Mouse (Mus musculus) bone marrow, adult 2 months (tissue): ENCODE results near the gene March8.

Experiments used
- CTCF ChIP-seq: fragments of 200-500 bp; IDR thresholded peaks from 2 replicates; pipeline ENCODE4 v1.5.1; 2011; ENCODE audit warnings: low read length, control low read depth; ENCODE audit not compliant: control insufficient read depth, insufficient read depth
- POLR2A ChIP-seq: fragments of 200-500 bp; IDR thresholded peaks from 2 replicates; pipeline ENCODE4 v1.6.1; 2011; ENCODE audit warnings: low read depth, mild to moderate bottlenecking, control low read depth, low read length, borderline replicate concordance; ENCODE audit not compliant: control insufficient read depth

DNA sequence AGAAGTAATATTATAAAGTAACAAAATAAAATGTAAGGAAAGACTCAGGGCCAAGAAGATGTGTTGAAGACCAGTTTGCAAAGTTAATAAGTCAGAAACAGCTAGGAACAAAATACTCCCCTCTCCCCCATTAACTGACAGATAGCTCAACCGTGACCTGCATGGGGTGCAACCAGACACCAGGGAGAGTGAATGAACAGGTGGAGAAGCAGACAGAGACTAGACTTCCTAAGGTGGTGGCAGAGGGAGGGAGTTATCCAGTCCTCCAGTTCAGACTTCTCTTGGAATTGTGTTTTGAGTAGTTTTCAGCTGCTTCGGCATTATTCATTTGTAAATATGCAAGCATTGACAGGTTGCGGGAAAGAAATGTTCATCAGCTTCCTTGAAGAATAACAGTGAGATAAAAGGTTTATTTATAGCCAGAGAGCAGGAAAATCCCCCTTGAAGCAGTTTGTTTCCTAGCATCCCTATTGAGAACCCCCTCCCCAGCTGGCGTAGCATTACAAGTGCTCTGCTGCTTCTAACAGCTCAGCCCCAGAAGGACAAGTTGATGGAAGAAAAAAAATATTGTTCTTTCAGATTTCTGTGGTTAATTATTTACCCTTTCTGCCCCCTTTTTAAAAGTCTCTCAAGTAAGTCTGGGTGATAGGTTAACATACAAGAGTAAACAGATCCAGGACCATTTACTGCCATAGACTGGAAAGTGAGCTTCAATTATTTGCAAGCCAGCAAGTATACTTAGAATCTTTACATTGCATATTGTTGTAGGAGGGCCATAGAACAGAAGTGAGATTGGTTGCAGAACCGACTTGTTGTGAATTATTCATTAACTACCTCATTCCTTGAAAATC lies 47.6 kb downstream of the March8 start:
- no peak for TF ChIP-seq CTCF
- TF ChIP-seq POLR2A = no peak
